In genomic region chr3:58653907-58654306, GRCm38 (mm10) we compare ENCODE assay signal across 9 mouse cellular contexts. TPM values are rescaled to one million over a fixed set of nuclear protein-coding genes. Genes with fewer than 3 reads are reported as not detected.
DNase-seq lines count a peak whose midpoint lies in the region; ATAC-seq and TF ChIP-seq lines count a peak whose summit lies in the region.
"Had no signal": no experiment of that assay in that cellular context is flagged by ENCODE, and none has a peak within 500 bp of the region (broad histone marks: within the 10 kb centered on the region; RNA-seq: fewer than 3 reads in every experiment).

No protein-coding gene starts in this region.

- H3K27me3 ChIP-seq in forebrain, postnatal 0 days (ENCODE audit: insufficient read depth, low read length): no peaks in the 10 kb centered on the region
- no peaks in the 10 kb centered on the region for H3K27me3 ChIP-seq in forebrain, embryonic 16.5 days (replicated peaks; ENCODE audit: control insufficient read depth, insufficient read depth, low read length)
- H3K27me3 ChIP-seq in liver, adult 2 months (ENCODE audit: control insufficient read depth, insufficient read depth, low read length): no peaks in the 10 kb centered on the region
- no peaks in the 10 kb centered on the region for H3K27me3 ChIP-seq in liver, embryonic 11.5 days (replicated peaks; ENCODE audit: control insufficient read depth, insufficient read depth, low read length)
- H3K27me3 ChIP-seq: limb, embryonic 13.5 days had no signal

- TF ChIP-seq POLR2A in liver, adult 2 months (IDR thresholded peaks at IDR 0.05; ENCODE audit: extremely low read depth, insufficient read depth, low read length): no peak

- no peak overlapping the region for H3K4me2 ChIP-seq in forebrain, postnatal 0 days (ENCODE audit: low read depth)
- no peak overlapping the region for H3K4me2 ChIP-seq in forebrain, embryonic 16.5 days (ENCODE audit: low read length)
- H3K4me2 ChIP-seq in liver, embryonic 11.5 days: no peak overlapping the region
- H3K4me2 ChIP-seq: limb, embryonic 13.5 days had no signal

- no peak overlapping the region for H3K9ac ChIP-seq in forebrain, postnatal 0 days
- H3K9ac ChIP-seq in forebrain, embryonic 16.5 days (replicated peaks; ENCODE audit: low read depth, low read length): no peak overlapping the region
- H3K9ac ChIP-seq in liver, adult 2 months (ENCODE audit: low read depth, low read length): no peak overlapping the region
- no peak overlapping the region for H3K9ac ChIP-seq in liver, embryonic 11.5 days (ENCODE audit: low read depth, low read length)
- H3K9ac ChIP-seq: limb, embryonic 13.5 days had no signal

- peak; percentile 27 for TF ChIP-seq CTCF in forebrain, postnatal 0 days (IDR thresholded peaks at IDR 0.05; ENCODE audit: low read depth)
- peak; percentile 21; the same call in 1 of the 2 replicates for TF ChIP-seq CTCF in liver, adult 2 months (IDR thresholded peaks at IDR 0.05; ENCODE audit: low read depth, low read length)

- H3K9me3 ChIP-seq in forebrain, postnatal 0 days (ENCODE audit: low read length): no peaks in the 10 kb centered on the region
- no peaks in the 10 kb centered on the region for H3K9me3 ChIP-seq in forebrain, embryonic 16.5 days (ENCODE audit: control insufficient read depth, low read length)
- no peaks in the 10 kb centered on the region for H3K9me3 ChIP-seq in liver, embryonic 11.5 days (ENCODE audit: control insufficient read depth, low read length)
- H3K9me3 ChIP-seq: limb, embryonic 13.5 days had no signal

- no peak overlapping the region for H3K4me3 ChIP-seq in forebrain, postnatal 0 days (ENCODE audit: low read depth, low read length)
- H3K4me3 ChIP-seq in forebrain, embryonic 16.5 days (replicated peaks; ENCODE audit: low read length): no peak overlapping the region
- no peak overlapping the region for H3K4me3 ChIP-seq in liver, adult 2 months (ENCODE audit: insufficient read depth, low read depth, low read length)
- H3K4me3 ChIP-seq in liver, embryonic 11.5 days (ENCODE audit: low read depth, low read length): no peak overlapping the region
- H3K4me3 ChIP-seq: limb, embryonic 13.5 days had no signal

- WGBS in forebrain, postnatal 0 days: 62% methylated on average over 5 of the region's 5 CpGs
- WGBS in forebrain, embryonic 16.5 days: 65% methylated on average over 5 of the region's 5 CpGs
- 50% methylated on average over 5 of the region's 5 CpGs for WGBS in liver, adult 2 months
- 60% methylated on average over 5 of the region's 5 CpGs for WGBS in liver, embryonic 11.5 days

- H3K79me2 ChIP-seq in liver, adult 2 months (ENCODE audit: control insufficient read depth, insufficient read depth, low read length): no peaks in the 10 kb centered on the region

- DNase-seq in forebrain, postnatal 0 days: no peak
- DNase-seq in liver, adult 2 months (ENCODE audit: extremely low read depth, low read depth, low spot score): peak; percentile 60
- no peak for DNase-seq in liver, embryonic 11.5 days (ENCODE audit: low spot score)
- DNase-seq in adipocyte (ENCODE audit: low spot score): peak; percentile 63
- peak; percentile 45 for DNase-seq in retina, embryonic 14.5 days (ENCODE audit: low spot score)
- DNase-seq in frontal cortex, postnatal 10 days (ENCODE audit: low spot score in 2 of 2): no peak
- no peak for DNase-seq in right cerebral cortex, postnatal 4 days

- no peak overlapping the region for H3K27ac ChIP-seq in forebrain, postnatal 0 days (ENCODE audit: low read depth, low read length)
- H3K27ac ChIP-seq in forebrain, embryonic 16.5 days (ENCODE audit: low read length): no peak overlapping the region
- H3K27ac ChIP-seq in liver, adult 2 months (replicated peaks; ENCODE audit: insufficient read depth, low read depth, low read length): no peak overlapping the region
- no peak overlapping the region for H3K27ac ChIP-seq in liver, embryonic 11.5 days (ENCODE audit: low read depth, low read length)
- H3K27ac ChIP-seq: limb, embryonic 13.5 days had no signal

- no peak for ATAC-seq in forebrain, postnatal 0 days
- no peak for ATAC-seq in forebrain, embryonic 16.5 days
- ATAC-seq in liver, embryonic 11.5 days (replicated peaks; ENCODE audit: low FRiP score): no peak

- H3K36me3 ChIP-seq in forebrain, postnatal 0 days (ENCODE audit: insufficient read depth): no peaks in the 10 kb centered on the region
- H3K36me3 ChIP-seq in forebrain, embryonic 16.5 days (ENCODE audit: control insufficient read depth, insufficient read depth): no peaks in the 10 kb centered on the region
- H3K36me3 ChIP-seq in liver, adult 2 months (ENCODE audit: control insufficient read depth, insufficient read depth, low read length): no peaks in the 10 kb centered on the region
- H3K36me3 ChIP-seq in liver, embryonic 11.5 days (ENCODE audit: control insufficient read depth, insufficient read depth, low read length): no peaks in the 10 kb centered on the region
- H3K36me3 ChIP-seq: limb, embryonic 13.5 days had no signal

- no peaks in the 10 kb centered on the region for H3K4me1 ChIP-seq in forebrain, postnatal 0 days (ENCODE audit: insufficient read depth)
- no peaks in the 10 kb centered on the region for H3K4me1 ChIP-seq in forebrain, embryonic 16.5 days (replicated peaks; ENCODE audit: control insufficient read depth, insufficient read depth, low read length)
- H3K4me1 ChIP-seq in liver, adult 2 months (ENCODE audit: control insufficient read depth, insufficient read depth, low read length): peaks cover 4% of the 10 kb centered on the region
- 0 out of 2 replicates have a peak, but pooled peaks cover 2% of the 10 kb centered on the region for H3K4me1 ChIP-seq in liver, embryonic 11.5 days (replicated peaks; ENCODE audit: control insufficient read depth, insufficient read depth, low read length)
- H3K4me1 ChIP-seq: limb, embryonic 13.5 days had no signal

RNA-seq across cellular contexts. Expression of gene Erich6, which starts 16.9 kb away (rescaled TPM):
- total RNA-seq in forebrain, postnatal 0 days (2014; rRNA removed): 0.29 and 0.92 TPM in 2 replicates
- 0.33 and 0.45 TPM in 2 replicates for polyA plus RNA-seq in forebrain, postnatal 0 days (2015; fragmentation: Nextera tagmentation; extraction: Ambion mirVana)
- polyA plus RNA-seq in forebrain, embryonic 16.5 days (2015; fragmentation: Nextera tagmentation; extraction: Ambion mirVana): 0.21 TPM in 1 of 2 replicates, not detected in the other
- total RNA-seq in liver, adult 2 months (2014; rRNA removed): not detected in 2 replicates
- not detected in 2 replicates for polyA plus RNA-seq in liver, adult 2 months (2012; rRNA removed)
- not detected in 2 replicates for polyA plus RNA-seq in liver, embryonic 11.5 days (2014; fragmentation: Nextera tagmentation; extraction: Ambion mirVana)
- polyA plus RNA-seq: limb, embryonic 13.5 days had no signal

RNA-seq across cellular contexts. Expression of gene Siah2, which starts 38.3 kb away (rescaled TPM):
- total RNA-seq in forebrain, postnatal 0 days (2014; rRNA removed): 22.1 and 25.2 TPM in 2 replicates
- 11.2 and 13.6 TPM in 2 replicates for polyA plus RNA-seq in forebrain, postnatal 0 days (2015; fragmentation: Nextera tagmentation; extraction: Ambion mirVana)
- 7.8 and 7.9 TPM in 2 replicates for polyA plus RNA-seq in forebrain, embryonic 16.5 days (2015; fragmentation: Nextera tagmentation; extraction: Ambion mirVana)
- total RNA-seq in liver, adult 2 months (2014; rRNA removed): 9.6 and 14.6 TPM in 2 replicates
- polyA plus RNA-seq in liver, adult 2 months (2012; rRNA removed): 29.4 and 30.2 TPM in 2 replicates
- polyA plus RNA-seq in liver, embryonic 11.5 days (2014; fragmentation: Nextera tagmentation; extraction: Ambion mirVana): 5.4 and 6.2 TPM in 2 replicates

Comparison
In these comparisons a context has a peak if more than half of its experiments do, and no peak if none do; other contexts are left out.
1. DNase-seq: peak in liver, adult 2 months (single experiment), adipocyte (single experiment) and retina, embryonic 14.5 days (single experiment); none in forebrain, postnatal 0 days (single experiment), liver, embryonic 11.5 days (single experiment), frontal cortex, postnatal 10 days (0 of 2) and right cerebral cortex, postnatal 4 days (single experiment).